Mouse (Mus musculus): Measurements from ENCODE around the gene Nckap5.

Nckap5 gene

DNA sequence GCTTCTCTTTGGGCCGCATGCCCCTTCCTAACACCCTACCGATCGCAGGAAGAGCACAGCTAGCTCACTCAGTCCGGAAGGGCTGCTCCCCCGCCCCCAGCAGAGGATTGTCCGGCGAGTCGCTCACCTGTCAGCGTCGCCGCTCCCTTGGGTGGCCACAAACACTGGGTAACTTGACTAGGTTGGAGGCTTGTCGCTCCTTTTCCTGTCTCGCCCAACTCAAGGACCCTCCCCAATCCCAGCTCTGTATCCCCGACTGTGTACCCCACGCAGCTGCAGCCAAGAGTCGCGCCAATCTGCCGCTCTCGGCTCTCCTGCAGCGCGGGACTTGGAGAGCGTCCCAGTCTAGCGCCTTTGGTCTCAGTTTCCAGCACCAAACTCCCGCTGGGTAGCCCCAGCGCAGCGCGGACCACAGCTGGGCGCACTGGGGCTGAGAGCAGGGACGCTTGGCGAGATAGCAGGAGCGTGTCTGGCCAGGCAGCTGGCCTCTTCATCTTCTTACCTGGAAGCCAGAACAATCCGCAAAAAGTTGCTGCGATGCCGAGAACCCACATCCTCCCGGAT is 919.2 kb downstream of the Nckap5 start:
- peak; percentile 46 for DNase-seq (ENCODE audit: low read depth, low spot score)

DNA sequence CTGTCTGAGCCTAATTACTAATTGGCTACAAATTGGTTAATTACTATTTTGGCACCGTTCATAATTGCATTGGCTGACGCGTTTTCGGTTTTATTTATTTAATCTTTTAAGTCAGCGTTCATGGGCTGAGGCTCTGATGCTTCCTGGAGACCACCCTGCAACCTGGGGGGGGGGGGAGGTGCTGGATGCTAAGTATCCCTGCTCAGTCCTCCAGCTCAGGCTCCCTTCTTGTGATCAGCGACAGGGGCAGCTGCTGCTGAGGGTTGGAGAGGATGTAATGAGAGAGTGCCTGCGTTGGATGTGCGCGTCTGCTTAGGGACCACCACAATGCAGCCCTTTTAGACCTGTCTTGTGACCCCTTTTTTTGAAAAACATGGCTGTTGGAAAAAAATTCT is 919.7 kb downstream of the Nckap5 start:
- DNase-seq (ENCODE audit: low read depth, low spot score), result no peak

DNA sequence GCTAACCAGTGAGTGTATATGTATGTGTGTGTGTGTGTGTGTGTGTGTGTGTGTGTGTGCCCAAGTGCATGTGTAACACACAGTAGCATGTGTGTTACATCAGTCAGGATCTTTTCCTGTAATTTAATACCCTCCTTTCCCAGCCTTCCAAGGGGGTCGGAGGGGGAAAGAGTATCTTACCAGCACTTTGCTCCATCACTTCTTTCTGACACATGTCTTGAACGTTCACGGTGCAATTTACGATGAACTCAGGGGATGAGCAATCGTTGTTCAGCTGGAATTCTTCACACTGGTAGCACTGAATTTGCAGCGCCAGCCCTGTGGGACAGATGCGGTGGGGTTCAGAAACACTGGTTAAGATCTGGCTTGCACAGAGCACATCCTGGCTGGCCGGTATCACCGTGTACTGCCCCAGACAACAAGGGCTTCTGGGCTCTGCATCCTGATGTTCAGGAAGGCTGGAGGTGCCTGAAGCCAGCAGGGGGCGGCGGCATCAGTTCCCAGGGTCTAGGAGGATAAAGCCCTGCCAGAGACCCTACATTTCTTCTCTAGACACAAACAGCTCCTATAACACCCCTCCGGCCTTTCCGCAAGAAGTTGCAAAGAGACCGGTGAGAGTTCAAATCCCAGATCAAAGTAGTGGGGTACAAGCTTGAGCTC is 920.3 kb downstream of the Nckap5 start:
- DNase-seq (ENCODE audit: low read depth, low spot score), result peak; percentile 15

DNA sequence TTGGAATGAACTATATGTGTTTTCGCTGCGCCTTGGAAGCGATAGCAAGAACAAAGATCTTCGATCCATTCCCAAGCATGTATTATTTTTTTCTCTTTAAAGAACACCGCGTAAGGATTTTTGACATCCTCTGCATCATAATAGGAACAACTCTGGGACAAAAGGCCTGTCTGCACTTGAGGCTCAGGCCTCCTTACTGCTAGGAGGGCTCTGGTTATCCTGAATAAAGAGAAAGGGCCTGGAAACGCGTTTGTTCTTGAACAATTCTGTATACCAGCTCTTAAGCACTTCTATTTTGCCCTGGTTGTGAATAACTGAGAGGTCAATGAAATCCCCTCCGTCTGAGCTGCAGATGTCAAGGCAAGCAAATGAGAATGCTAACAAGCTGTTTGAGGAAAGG is 937.4 kb downstream of the Nckap5 start:
- no peak for DNase-seq (ENCODE audit: low read depth, low spot score)

DNA sequence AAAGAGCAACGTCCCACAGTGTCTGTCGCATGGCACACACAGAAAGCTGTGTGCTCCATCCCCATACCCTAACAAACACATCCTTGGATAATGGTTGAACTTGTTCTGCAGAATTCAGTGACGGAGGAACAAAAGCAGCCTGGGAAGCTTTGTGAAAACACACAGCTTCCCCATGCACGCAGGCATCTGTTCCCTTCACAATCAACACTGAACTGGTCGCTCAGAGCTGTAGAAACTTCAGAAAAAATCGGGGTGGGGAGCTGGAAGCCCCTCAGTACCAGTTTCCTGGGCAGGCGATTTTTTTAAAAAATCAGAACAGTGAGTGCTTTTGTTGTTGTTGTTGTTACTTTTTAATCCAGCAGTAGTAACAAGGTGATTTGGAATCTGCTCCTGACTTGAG is 960.5 kb downstream of the Nckap5 start:
- no peak for DNase-seq (ENCODE audit: low read depth, low spot score)
